Mouse (Mus musculus): ENCODE data around the gene Olfr813.
"Not testable (repeated sequence)": the region's sequence is repeated elsewhere in the genome, so short reads cannot be mapped to it uniquely, and the experiment has no call there.

Olfr813 gene

DNA sequence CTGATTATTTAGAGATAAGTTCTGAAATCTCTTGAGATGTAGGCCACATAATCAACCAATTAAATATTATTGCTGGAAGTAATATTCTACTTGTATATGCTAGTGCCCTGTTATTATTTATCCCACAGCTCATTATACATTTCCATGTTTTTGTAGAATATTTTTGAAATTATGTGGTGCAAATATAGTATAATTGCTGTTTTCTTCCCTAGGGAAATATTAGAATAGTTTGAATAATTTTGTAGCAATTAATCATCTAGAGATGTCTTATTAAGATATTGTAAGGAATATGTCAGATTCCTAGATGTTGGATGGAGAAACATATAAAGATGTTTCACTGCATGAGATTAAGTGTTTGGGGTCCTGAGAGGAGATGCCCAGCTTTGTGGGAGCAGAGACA, at the start of gene Olfr813:
TSS of gene Olfr813 (plus strand) at position 301 of the 400 bp plus-strand sequence.
- no peak for DNase-seq (ENCODE audit: low read depth, low spot score)

DNA sequence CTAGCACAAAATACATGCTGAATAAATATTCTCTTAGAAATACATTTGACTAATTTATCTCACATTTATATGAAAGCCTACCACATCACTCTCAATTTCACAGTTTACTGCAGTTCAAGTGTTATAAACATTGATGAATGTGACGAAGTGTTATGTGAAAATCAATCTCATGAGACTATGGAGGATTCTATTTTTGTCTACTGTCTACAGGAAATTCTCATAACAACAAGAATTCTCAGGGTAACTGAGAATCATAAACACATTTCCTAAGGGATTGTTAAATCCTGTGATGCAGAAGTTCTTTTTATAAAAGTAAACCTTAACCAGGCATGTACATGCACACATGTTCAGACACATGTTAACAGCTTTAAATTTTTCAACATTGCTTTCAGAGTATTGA, 9.2 kb upstream of the Olfr813 start, which contains the start of gene Olfr812:
TSS of gene Olfr812 (minus strand) at position 101 of the 400 bp plus-strand sequence.
- DNase-seq (ENCODE audit: low read depth, low spot score): no peak

DNA sequence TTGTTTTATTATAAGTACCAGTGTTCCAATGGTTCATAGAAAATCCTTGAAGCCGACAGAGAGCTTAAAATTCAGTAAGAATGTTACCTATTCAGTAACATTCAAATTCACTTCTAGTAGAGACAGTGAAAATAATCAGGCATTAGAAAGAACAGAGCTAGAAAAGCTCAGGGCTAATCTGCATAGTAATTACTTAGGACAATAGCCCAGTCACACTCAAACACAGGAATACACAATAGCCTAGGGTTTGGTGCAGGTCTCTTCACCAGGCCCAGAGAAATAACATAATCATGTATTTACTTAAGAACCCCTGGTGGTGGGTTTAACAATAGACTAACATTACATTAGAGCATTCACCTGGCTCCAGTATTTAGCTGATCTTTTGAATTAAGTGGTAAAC, 7.8 kb upstream of the Olfr813 start:
- DNase-seq (ENCODE audit: low read depth, low spot score): no peak

DNA sequence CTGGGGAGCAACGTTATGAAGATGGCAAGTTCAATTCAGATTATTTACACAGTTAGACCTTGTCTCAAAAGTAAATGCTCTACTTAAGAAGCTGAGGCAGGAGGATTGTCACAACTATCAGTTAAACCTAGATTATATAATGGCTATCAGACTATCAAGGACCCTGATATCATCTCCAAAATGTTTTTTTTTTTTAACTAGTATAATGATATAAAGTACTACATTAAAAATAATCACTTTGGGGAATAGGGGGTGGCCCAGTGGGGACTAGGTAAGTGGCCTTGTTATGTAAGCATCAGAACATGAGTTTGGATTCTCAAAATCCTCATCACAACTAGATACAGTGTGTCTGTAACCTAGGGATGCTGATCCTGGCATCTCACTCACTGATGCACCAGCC, 24.6 kb downstream of the Olfr813 start, which contains the start of gene Olfr814:
TSS of gene Olfr814 (minus strand) at position 101 of the 400 bp plus-strand sequence.
- not testable (repeated sequence) for DNase-seq (ENCODE audit: low read depth, low spot score)

DNA sequence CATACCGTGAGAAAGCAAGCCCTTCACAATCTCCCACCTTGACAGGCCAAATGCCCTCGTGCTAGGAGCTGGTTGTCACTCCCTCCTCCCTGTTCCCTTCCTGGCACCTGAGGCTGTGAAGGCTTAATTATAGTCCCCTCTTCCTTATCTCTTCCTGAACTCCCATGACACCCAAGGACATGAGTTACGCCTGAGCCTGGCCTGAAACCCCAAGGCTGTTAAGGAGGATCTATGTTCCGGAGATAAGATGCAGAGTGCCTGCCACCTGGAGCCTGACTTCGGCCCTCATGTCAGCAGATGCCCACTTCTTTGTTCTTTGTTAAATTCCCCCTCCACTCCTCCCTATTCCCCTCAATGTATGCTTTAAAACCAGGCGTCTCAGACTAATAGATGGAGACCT, 30.3 kb downstream of the Olfr813 start:
- DNase-seq (ENCODE audit: low read depth, low spot score): not testable (repeated sequence)

DNA sequence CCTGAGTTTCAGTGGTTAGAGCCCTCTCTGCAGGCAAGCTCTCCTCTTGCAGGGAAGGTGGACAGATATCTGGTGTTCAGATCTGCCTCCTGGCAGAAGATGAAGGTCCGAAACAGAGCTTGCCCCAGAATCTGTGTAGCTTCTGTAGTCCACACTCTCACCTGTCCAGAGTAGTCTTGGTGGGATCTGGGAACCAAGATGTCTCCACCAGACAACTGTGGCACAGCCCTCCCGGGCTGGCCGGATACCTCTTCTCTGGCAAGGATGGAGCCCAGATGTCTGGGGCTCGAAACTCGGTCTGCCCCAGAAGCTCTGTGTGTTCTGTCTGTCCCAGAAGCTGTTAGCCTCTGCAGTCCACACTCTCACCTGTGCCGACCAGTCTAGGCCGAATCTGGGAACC, 30.8 kb downstream of the Olfr813 start:
- DNase-seq (ENCODE audit: low read depth, low spot score): no peak

DNA sequence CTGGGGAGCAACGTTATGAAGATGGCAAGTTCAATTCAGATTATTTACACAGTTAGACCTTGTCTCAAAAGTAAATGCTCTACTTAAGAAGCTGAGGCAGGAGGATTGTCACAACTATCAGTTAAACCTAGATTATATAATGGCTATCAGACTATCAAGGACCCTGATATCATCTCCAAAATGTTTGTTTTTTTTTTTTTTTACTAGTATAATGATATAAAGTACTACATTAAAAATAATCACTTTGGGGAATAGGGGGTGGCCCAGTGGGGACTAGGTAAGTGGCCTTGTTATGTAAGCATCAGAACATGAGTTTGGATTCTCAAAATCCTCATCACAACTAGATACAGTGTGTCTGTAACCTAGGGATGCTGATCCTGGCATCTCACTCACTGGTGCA, 50.6 kb downstream of the Olfr813 start, which contains the start of gene Olfr815:
TSS of gene Olfr815 (minus strand) at position 101 of the 400 bp plus-strand sequence.
- DNase-seq (ENCODE audit: low read depth, low spot score): not testable (repeated sequence)

Measured in retina, adult 2 months (tissue).